Mouse (Mus musculus) midbrain, embryonic 16.5 days (tissue): ENCODE data around the gene Flt4. TPM values are rescaled to one million over a fixed set of nuclear protein-coding genes. Genes with fewer than 3 reads are reported as not detected.

Experiments used
- ATAC-seq: fragments of 200-750 bp; cut with Nextera tagmentation; 2 replicates; pipeline ENCODE4 v1.8.0; 2017; ENCODE audit warnings: moderate TSS enrichment
- H3K27ac ChIP-seq: fragments of 300-500 bp; sonication (generic); 2 replicates; pipeline ENCODE4 v1.5.1; 2014; ENCODE audit warnings: mild to moderate bottlenecking, low read length, mixed read lengths
- H3K27me3 ChIP-seq: fragments of 300-500 bp; sonication (generic); 2 replicates; pipeline ENCODE4 v1.6.1; 2014; ENCODE audit warnings: low read depth, low read length, mixed read lengths; ENCODE audit not compliant: control insufficient read depth, insufficient read depth
- H3K36me3 ChIP-seq: fragments of 300-500 bp; sonication (generic); 2 replicates; pipeline ENCODE4 v1.6.1; 2014; ENCODE audit warnings: mild to moderate bottlenecking, low read length, moderate library complexity, mixed read lengths; ENCODE audit not compliant: control insufficient read depth, insufficient read depth
- H3K4me1 ChIP-seq: fragments of 300-500 bp; sonication (generic); 2 replicates; pipeline ENCODE4 v1.6.1; 2014; ENCODE audit warnings: mild to moderate bottlenecking, low read length, mixed read lengths; ENCODE audit not compliant: control insufficient read depth, insufficient read depth
- H3K4me2 ChIP-seq: fragments of 300-500 bp; sonication (generic); 2 replicates; pipeline ENCODE4 v1.6.1; 2014; ENCODE audit warnings: mild to moderate bottlenecking, low read length, mixed read lengths
- H3K4me3 ChIP-seq: fragments of 300-500 bp; sonication (generic); 2 replicates; pipeline ENCODE4 v1.5.1; 2014; ENCODE audit warnings: low read depth, mild to moderate bottlenecking, low read length, moderate library complexity, mixed read lengths
- H3K9ac ChIP-seq: fragments of 300-500 bp; sonication (generic); 2 replicates; pipeline ENCODE4 v1.6.1; 2014; ENCODE audit warnings: low read depth, low read length, mixed read lengths
- H3K9me3 ChIP-seq: fragments of 300-500 bp; sonication (generic); replicated peaks from 2 replicates; pipeline ENCODE4 v1.6.1; 2014; ENCODE audit warnings: mild to moderate bottlenecking, low read length, mixed read lengths; ENCODE audit not compliant: control insufficient read depth, poor library complexity, severe bottlenecking
- WGBS: fragments of 180-500 bp; shearing (Covaris S2); extraction: QIAGEN DNeasy Blood & Tissue Kit; methylation state at CpG from one replicate; pipeline ENCODE4 v1.1.7; 2014; 5-methylcytosine and 5-hydroxymethylcytosine counted together
- polyA plus RNA-seq: library from polyadenylated mRNA; unstranded; fragments of >200 nt; fragmentation: Nextera tagmentation; extraction: Ambion mirVana; gene quantifications from 2 replicates; pipeline ENCODE4 v1.2.1, GENCODE M21; 2015

Flt4 gene
- polyA plus RNA-seq, 1 experiment from 2014 or later, result 1.6 TPM

DNA sequence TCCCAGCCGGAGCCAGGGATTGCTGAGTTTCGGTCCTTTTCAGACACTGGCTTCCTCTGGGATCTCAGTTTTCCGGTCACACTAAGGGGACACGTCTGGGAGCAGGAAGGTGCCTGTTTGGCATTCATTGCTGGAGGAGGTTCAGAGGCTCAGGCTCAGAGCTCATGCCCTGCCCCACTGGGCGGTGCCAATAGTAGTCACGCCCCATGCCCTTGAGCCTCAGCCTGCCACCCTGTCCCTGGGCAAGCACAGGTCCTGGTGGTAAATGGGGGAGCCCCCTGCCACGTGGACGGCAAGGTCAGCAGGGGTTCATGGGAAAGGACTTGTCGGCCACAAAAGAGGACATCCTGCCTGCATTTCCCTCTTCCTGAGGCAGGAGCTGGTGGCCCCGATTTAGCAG lies 4.3 kb downstream of the Flt4 start:
- H3K36me3 ChIP-seq, result no peaks in the 10 kb centered on the region
- H3K9ac ChIP-seq, result no peak overlapping the region
- H3K4me1 ChIP-seq, result peaks cover 6% of the 10 kb centered on the region
- 14% methylated on average over 10 of the region's 10 CpGs for WGBS
- H3K9me3 ChIP-seq, result no peaks in the 10 kb centered on the region
- ATAC-seq, result no peak
- no peak overlapping the region for H3K4me2 ChIP-seq
- peaks cover 10% of the 10 kb centered on the region for H3K27me3 ChIP-seq
- no peak overlapping the region for H3K27ac ChIP-seq
- H3K4me3 ChIP-seq, result no peak overlapping the region

DNA sequence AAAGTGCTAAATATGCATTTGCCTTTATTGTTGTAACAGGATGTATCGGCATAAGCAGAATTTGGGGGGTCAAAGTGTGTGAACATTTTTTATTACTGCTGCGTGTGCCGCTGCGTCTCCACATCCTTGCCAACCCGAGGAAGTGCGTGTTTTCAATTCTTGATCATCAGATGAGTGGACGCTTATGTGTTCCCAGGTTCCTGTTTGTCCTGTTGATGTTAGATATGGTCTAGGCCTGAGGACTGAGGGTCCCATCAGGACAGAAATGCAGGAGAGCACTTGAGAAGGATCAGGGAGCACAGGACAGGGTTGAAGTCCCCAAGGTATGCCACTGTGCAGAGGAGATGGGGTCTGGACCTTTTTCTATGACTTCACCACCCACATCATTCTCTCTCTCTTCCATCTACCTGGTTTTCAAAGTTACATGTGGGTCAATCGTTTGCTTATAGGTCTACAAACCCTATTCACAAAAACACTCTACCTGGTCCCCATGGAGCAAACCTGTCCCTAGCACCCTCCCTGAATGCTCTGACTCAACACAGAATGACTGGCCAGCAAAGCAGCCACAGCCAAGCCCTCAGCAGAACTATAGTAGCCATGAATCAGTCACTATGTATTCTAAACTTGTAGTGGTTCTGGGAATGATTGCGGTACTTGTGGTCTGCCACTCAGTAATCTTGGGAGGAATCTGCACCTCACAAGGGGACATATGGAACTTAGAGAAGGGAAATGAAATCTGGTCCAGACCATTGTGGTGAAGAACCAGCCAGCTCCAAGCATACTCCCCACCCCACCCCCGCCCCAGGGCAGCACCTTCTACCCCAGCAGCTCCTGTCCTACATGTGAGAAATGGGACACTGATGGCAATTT lies 7.0 kb downstream of the Flt4 start:
- Histone ChIP-seq H3K27ac (no peak overlapping the region), H3K4me2 (no peak overlapping the region), H3K27me3 (peaks cover 8% of the 10 kb centered on the region; the same call in 1 of the 2 replicates), H3K36me3 (no peaks in the 10 kb centered on the region), H3K9ac (no peak overlapping the region), H3K4me1 (no peaks in the 10 kb centered on the region), H3K4me3 (no peak overlapping the region), H3K9me3 (no peaks in the 10 kb centered on the region)
- 96% methylated on average over 10 of the region's 10 CpGs for WGBS
- ATAC-seq, result no peak

DNA sequence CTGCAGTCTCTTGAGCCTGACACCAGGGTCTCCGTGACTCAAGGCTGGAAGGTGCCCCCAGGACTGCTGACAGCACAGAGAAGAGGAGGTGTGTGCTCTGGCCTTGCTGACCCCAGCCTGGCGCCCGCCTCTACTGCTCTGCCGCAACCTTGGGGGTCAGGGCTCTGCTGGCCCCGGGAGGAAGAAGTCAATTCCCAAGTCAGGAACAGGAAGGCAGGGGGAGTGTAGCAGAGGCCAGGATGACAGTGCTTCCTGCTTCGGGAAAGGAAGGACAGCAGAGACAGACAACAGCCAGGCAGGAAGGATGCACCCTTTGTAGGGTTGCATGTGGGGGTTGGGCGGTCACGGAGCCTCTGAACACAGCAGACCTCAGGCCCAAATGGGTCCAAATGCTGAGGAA lies 9.4 kb downstream of the Flt4 start:
- H3K9me3 ChIP-seq, result no peaks in the 10 kb centered on the region
- H3K4me3 ChIP-seq, result no peak overlapping the region
- no peak overlapping the region for H3K9ac ChIP-seq
- no peak overlapping the region for H3K27ac ChIP-seq
- no peaks in the 10 kb centered on the region for H3K36me3 ChIP-seq
- WGBS, result 77% methylated on average over 8 of the region's 8 CpGs
- ATAC-seq, result no peak
- H3K27me3 ChIP-seq, result peaks cover 3% of the 10 kb centered on the region; the same call in 1 of the 2 replicates
- no peaks in the 10 kb centered on the region for H3K4me1 ChIP-seq
- H3K4me2 ChIP-seq, result no peak overlapping the region

DNA sequence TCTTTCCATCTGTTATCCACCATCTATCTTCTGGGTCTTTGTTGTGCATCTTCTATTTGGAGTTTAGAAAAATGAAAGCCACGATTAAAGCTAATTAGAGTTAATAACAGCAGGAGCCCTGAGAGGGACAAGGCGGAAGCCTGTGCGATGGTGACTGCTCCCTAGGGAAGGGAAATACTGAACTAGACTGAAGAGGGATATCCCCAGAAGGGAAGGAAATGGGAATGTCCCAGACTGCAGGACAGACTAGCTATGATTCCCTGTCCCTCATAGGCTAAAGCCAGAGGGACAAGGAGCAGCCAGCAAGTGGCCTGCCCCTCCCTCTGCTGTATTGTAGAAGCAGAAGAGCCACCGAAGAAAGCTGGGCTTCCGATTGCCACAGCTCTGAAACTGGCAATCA lies 12.9 kb downstream of the Flt4 start:
- whole genome bisulfite sequencing, result 77% methylated on average over 5 of the region's 5 CpGs
- ATAC-seq, result no peak
- Histone ChIP-seq H3K4me1 (no peaks in the 10 kb centered on the region), H3K9me3 (no peaks in the 10 kb centered on the region), H3K9ac (no peak overlapping the region), H3K4me2 (no peak overlapping the region), H3K27me3 (no peaks in the 10 kb centered on the region), H3K4me3 (no peak overlapping the region), H3K27ac (no peak overlapping the region), H3K36me3 (no peaks in the 10 kb centered on the region)

DNA sequence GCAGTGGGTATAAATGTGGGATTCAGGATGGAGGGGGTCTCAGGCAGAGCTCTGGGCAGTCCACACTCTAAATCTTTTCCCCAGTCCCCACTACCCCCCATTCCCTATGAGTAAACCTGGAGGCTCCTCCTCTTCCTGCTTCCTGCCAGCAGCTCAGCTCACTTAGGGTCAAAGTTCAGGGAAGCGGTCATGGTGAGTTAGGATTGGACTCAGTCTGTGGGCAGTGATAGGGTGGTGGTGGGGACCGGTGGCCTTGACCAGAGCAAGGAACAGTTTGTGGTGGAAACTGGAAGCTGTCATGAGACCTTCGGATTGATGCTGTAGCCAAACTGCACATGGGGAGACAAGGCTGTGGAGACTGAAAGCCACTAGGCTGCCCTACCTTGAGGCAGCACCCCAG lies 15.1 kb downstream of the Flt4 start:
- H3K4me3 ChIP-seq, result no peak overlapping the region
- no peaks in the 10 kb centered on the region for H3K4me1 ChIP-seq
- no peak overlapping the region for H3K4me2 ChIP-seq
- WGBS, result 89% methylated on average over 3 of the region's 3 CpGs
- H3K27me3 ChIP-seq, result no peaks in the 10 kb centered on the region
- no peaks in the 10 kb centered on the region for H3K9me3 ChIP-seq
- H3K27ac ChIP-seq, result no peak overlapping the region
- H3K36me3 ChIP-seq, result no peaks in the 10 kb centered on the region
- no peak for ATAC-seq
- no peak overlapping the region for H3K9ac ChIP-seq

DNA sequence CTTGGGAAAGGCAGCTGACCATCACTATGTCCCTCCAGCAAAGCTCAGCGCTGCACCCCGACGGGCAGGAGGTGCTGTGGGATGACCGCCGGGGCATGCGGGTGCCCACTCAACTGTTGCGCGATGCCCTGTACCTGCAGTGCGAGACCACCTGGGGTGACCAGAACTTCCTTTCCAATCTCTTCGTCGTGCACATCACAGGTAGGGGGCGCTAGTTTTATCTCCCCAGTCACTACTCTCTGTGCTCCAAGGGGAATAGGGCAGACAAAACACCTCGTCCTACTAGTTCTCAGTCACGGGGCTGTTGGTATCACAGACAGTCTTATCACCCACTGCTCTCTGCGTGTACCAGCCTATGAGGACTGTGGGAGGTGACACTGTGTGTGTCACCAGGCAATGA lies 16.8 kb downstream of the Flt4 start:
- Histone ChIP-seq H3K27ac (no peak overlapping the region), H3K4me2 (no peak overlapping the region), H3K36me3 (no peaks in the 10 kb centered on the region), H3K9me3 (no peaks in the 10 kb centered on the region), H3K4me1 (no peaks in the 10 kb centered on the region), H3K27me3 (no peaks in the 10 kb centered on the region), H3K4me3 (no peak overlapping the region), H3K9ac (no peak overlapping the region)
- 65% methylated on average over 15 of the region's 15 CpGs for WGBS
- ATAC-seq, result no peak

DNA sequence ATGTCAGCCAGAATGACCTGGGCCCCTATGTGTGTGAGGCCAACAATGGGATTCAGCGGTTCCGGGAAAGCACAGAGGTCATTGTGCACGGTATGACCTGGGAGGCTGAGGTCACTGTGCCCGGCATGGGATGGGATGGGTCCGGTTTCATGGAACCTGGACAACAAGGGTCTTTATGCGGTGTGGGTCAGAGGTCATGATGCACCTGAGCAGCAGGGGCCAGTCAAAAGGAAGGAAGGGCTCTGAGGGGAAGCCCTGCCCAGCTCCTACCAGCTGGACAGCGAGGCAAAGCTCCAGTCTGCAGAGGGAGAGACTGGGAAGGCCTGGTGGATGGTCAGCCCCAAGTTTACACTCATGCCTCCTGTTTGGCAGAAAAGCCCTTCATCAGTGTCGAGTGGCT lies 17.7 kb downstream of the Flt4 start:
- H3K9me3 ChIP-seq, result no peaks in the 10 kb centered on the region
- no peak overlapping the region for H3K4me3 ChIP-seq
- no peak for ATAC-seq
- H3K27ac ChIP-seq, result no peak overlapping the region
- H3K36me3 ChIP-seq, result no peaks in the 10 kb centered on the region
- no peak overlapping the region for H3K4me2 ChIP-seq
- no peak overlapping the region for H3K9ac ChIP-seq
- no peaks in the 10 kb centered on the region for H3K27me3 ChIP-seq
- H3K4me1 ChIP-seq, result no peaks in the 10 kb centered on the region
- 67% methylated on average over 8 of the region's 8 CpGs for WGBS

DNA sequence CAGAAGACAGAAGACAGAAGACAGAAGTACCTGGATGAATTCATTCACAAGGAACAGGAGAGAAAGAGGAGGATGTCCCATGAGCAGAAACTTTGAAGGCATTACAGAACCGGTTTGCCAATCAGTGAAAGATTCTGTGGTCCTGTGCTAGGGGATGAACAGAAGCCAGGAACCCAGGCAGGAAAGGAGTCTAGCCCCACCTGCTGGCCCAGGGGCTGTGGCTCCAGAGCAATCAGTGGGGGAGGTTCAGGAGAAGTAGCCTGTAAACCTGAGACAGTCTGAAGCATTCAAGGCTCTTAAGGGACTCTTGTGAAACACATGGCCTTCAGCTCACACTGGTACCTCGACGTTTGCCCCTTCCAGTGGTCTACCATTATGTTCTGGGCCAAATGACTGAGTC lies 22.1 kb downstream of the Flt4 start:
- Histone ChIP-seq H3K9ac (no peak overlapping the region), H3K4me2 (no peak overlapping the region), H3K9me3 (no peaks in the 10 kb centered on the region), H3K27ac (no peak overlapping the region), H3K36me3 (no peaks in the 10 kb centered on the region), H3K4me3 (no peak overlapping the region), H3K27me3 (peaks cover 25% of the 10 kb centered on the region), H3K4me1 (no peaks in the 10 kb centered on the region; the same call in 1 of the 2 replicates)
- no peak for ATAC-seq
- 42% methylated on average over 3 of the region's 3 CpGs for WGBS

DNA sequence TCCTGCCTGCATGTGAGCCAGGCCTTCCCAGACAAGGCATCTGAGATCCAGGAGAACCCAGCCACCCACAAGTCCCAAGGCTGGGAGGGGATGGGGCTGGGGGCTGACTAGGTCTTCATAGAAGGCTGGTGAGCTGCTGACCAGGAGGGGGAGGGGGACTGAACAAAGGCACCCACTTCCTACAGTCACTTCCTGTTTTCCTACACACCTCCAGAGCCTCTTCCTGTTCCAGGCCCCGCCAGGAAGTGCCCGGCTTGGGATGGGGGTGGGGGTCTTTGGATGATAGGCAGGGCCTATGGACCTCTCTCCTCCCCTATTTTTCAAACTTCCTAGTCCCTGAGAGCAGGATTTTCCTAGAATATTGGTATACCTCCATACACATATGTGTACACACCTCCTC lies 23.2 kb downstream of the Flt4 start:
- Histone ChIP-seq H3K9me3 (no peaks in the 10 kb centered on the region), H3K36me3 (no peaks in the 10 kb centered on the region), H3K27me3 (peaks cover 30% of the 10 kb centered on the region), H3K4me2 (no peak overlapping the region), H3K27ac (no peak overlapping the region), H3K4me3 (no peak overlapping the region), H3K4me1 (no peaks in the 10 kb centered on the region; the same call in 1 of the 2 replicates), H3K9ac (no peak overlapping the region)
- WGBS, result 96% methylated on average over 2 of the region's 2 CpGs
- ATAC-seq, result no peak
